Mouse (Mus musculus) 416B (cell line): ENCODE measurements at regions not wholly inside any gene's neighbourhood (a gene's known extent, or its start where the extent isn't known, plus 50 kb on each side); places are given as distances from the start of the nearest gene placed in this dataset.
A peak's percentile ranks its signal among the peaks of the same experiment; 100 is the strongest.

Source experiments
- DNase-seq: peaks from one replicate; pipeline ENCODE4 v3.0.0; 2011; ENCODE audit warnings: low read depth

DNA sequence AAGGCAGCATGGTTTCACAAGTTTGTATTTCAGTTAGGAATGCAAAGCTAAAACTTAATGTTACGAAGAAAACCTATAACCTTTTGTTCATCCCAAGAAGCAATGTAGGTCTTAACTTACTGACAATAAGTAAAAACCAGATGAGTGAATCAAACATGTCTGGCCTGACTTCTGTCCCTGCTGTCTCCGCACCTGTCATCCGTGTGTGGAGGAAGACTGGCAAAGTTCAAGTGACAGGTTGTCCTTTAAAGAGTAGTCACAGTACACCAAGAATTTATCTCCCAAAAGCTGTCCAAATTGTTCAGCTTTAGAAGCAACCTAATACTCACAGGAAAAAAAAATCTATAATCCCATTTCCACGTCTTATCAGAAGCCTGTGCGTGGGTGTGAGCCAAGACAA is 146.3 kb upstream of the Gm10181 start:
- DNase-seq, result no peak

- DNase-seq, result no peak
Measured at GRCm38 (mm10) chr9:24943830-24944229, 145.4 kb upstream of the Gm10181 start.

DNA sequence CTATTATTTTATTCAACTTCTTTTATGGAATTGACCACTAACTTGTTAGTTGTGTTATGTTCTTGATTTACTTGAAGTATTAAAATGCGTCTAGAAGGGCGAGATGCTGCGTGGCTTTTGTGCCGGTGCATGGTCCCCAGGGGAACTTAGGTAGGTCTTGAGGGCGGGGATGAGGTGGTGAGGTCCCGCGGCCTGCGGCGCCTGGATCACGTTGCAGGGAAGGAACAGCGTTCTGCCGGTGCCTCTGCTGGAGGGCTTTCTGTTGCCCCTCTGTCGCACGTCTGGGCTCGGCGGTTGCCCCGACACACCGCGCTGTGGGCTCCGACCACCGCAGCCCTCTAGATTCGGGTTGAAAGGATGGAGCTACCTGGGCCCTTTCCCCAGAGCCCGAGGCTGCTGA is 136.7 kb upstream of the Gm10181 start:
- no peak for DNase-seq

- DNase-seq, result no peak
Measured at GRCm38 (mm10) chr9:24955641-24956040, 133.6 kb upstream of the Gm10181 start.

- DNase-seq, result no peak
Measured at GRCm38 (mm10) chr9:24956566-24956965, 132.7 kb upstream of the Gm10181 start.

DNA sequence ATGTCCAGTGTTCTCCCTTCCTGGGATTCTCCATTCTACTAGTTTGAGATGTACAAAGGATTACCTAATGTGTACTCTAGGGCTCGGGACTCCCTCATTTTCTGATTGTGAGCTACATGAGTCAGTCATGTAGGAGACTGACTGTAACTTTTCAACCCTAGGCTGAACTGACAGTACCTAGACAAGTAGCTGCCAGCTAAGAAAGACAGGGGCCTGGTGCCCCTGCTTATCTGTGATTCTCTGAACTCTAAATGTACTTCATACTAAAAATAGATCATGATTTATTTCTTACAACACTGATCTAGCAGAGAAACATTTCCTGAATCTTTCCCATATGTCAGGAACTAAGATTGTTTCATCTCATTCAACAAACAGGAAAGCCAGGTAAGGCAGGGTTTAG is 125.9 kb upstream of the Gm10181 start:
- no peak for DNase-seq

- no peak for DNase-seq
Measured at GRCm38 (mm10) chr9:24967571-24967970, 121.7 kb upstream of the Gm10181 start.

DNA sequence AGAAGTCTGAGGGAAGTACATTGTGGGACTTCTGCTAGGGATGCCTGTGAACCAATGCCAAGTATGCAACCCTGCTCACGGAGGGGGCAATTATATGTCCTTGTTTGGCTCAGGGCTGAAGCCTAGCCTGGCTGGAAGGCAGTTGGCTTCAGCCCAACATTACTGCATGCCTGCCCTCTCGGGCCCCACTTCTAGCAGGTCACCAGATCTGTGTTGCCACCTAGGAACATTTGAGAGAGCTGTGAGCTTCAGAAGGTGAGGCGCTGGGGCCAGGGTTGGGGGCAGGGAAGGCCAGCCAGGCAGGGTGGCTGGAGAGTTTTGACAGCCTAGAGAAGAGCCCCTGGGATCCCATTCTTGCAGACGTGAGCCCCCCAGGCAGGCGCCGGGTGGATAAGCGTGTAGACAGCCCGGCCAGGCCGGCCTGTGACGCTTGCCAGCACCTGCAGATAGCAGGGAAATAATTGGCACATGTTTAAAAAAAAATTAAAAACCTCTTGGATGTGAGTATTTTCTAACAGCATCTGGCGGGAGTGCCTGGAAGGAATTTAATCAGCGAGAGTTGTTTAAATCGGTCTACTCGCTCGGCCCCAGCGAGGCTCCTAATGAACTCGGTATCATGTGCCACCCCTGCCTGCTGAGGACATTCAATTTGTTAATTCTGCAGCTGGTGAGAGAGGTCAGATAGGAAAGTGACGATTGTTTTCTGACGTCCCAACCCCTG is 115.0 kb upstream of the Gm10181 start:
- no peak for DNase-seq

DNA sequence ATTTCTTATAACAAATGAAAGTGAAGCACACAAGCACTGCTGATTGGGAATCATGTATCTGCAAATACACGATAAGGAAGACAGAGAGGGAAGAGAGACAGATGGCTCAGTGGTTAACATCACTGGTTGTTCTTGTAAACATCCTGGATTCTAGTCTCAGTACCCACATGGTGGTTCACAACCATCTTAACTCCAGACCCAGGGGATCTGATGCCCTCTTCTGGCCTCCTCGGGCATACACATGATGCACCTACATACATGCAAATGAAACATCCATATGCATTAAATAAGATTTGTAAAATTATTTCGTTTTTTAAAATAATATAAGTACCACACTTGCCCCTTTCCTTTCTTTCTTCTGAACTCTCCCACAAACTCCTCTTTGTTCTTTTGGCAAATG is 106.4 kb upstream of the Gm10181 start:
- peak; percentile 40 for DNase-seq

DNA sequence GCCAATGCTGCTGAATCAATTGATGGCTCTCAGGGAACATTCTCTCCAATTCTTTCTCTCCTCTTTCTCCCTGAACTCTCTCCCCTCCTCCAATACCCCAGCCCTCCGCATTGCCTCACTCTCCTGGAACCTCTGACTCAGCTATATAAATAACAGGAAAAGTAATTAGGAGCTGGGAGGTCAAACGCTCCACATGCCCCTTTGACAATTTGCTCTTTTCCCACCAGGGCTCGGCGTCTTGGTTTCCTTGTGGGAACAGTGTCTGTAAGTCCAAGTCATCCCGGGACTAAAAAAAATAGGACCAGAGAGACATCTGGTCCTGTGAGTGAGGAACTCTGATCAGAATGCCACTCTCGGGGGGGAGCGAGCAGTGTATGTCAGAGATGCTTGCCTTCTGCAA is 94.7 kb upstream of the Gm10181 start:
- DNase-seq, result no peak

GRCm38 (mm10) chr9:25021095-25021691 is 68.0 kb upstream of the Gm10181 start:
- DNase-seq, result no peak

- DNase-seq, result no peak
Measured at GRCm38 (mm10) chr9:25022439-25022838, 66.8 kb upstream of the Gm10181 start.

DNA sequence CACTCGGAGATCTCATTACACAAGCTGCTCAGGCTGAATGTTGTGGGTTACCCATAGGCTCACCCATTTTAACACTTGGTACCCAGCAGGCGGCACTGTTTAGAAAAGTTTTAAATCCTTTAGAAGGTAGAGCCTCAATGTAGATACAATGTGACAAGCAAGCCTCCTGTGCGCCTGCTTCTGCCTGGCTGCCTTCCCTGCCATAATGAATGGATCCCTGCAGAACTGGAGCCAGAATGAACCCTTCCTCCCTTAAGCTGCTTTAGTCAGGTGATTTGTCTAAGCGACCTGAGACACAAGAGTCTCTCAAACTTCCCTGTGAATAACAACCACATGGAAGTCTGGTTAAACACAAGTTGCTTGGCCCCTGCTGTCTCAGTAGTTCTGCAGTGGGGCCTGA is 64.7 kb upstream of the Gm10181 start:
- peak; percentile 42 for DNase-seq

DNA sequence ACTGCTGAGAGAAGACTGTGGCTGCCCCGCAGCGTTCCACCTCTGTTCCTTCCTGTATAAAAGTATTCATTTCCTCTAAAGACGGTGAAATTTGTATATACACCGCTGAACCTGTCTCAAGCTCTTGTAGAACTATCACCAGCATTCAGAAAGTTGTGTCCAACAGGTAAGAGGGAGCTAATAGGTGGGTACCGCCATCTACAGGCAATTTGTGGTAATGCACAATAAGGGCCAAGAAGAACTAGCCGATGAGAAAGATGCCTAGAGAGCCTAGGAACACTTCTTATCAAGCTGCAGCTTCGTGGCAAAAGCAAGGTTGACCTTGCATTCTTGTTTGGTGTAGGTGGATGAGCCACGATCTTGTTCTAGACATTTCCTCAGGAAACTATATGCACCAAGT is 61.6 kb upstream of the Gm10181 start:
- DNase-seq, result peak; percentile 59

DNA sequence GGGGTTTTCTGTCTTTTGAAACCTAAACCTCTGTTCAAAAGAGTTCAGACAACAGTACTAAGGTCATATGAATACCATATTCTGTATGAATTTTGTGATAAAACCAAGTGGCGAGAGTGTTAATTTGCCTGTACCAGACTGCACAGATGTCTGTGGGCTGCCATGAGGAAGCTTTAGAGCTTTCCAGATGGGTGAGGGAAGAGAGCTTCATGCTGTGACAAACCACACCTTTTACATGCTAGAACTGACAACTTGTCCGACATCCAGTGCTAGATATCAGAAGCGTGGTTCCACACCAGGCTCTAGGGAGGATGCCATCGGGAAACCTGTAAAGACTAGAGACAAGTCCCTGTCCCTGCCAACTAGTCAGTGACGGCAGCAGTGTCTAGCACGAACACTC is 60.9 kb upstream of the Gm10181 start:
- DNase-seq, result no peak

DNA sequence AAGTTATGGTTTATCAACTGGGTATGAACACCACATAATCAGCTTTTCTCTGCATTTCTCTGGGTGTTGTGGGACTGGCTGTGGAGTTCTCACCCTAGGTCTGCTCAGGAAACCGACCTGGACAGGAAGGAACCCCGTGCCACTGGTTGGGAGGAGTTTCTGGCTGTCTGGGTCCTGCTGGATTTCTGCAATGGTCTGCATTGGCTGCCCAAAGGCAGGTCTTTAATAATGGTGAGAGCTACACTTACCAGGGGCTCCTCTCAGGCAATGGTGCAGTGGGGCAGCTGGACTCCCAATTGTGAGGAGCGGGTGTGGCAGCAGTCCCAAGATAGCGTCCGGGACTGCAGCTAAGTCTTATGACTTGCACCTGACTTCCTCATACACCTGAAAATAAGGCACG is 57.8 kb upstream of the Gm10181 start:
- no peak for DNase-seq
